Mouse (Mus musculus): ENCODE results near the gene Prelid3b. TPM values are rescaled to one million over a fixed set of nuclear protein-coding genes. Genes with fewer than 3 reads are reported as not detected.

Prelid3b gene
- polyA plus RNA-seq, 2 experiments from 2014 or later = 69.8 to 85.8 TPM

DNA sequence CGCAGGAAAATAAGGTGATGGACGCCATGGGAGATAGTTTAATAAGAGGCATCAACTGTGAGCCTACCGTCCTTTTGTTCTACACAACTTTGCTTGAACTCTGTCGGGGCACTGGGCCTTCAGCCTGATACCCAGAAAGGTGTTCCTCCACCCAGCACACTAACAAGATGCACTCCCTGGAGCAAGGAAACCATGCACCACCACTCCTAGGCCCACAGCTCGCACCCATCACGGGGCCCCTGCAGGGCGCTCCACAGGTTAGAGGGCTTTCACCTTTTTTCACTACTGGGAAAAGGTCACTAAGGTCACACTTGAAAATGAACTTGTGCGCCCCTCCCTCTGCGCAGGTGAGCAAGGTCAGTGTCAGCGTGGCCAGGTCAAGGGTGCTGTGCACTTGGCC is 9.5 kb downstream of the Prelid3b start:
- peak; percentile 35 for ATAC-seq

DNA sequence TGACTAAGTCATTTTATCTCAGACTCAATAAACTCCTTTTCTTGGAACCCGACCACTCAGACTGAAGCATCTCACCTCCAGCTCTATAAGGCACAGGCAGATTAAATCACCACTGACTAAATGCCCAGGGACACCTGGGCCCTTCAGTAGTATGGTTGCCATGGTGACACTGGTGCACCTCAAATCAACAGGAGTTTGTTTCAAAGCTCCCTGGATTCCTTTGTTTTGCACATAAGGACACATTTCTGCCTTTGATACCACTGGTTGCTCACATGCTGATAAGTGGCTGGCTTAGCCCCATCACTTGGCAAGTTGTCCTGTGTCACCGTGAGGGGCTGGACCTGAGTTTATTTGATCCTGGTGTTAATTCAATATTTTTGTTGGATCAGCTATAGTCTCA is 13.5 kb downstream of the Prelid3b start:
- ATAC-seq = no peak

DNA sequence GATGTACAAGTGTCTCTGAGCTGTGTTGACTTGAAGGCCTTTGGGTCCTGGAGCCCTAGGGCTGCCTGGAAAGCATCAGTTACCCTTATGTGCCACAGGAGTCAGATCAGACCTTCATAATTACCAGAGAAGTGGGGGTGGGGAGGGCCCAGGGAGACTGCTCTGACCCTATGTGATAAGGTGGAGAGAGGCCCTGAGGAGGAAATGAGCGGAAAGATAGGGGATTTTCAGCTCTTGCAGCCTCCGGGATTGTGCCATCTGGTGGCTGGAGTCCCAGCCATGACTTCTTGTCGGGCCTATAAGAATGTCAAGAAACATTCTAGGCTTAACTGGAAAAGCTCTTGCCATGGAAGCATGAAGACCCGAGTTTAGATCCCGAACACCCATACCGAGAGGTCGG is 19.2 kb downstream of the Prelid3b start:
- ATAC-seq = no peak

DNA sequence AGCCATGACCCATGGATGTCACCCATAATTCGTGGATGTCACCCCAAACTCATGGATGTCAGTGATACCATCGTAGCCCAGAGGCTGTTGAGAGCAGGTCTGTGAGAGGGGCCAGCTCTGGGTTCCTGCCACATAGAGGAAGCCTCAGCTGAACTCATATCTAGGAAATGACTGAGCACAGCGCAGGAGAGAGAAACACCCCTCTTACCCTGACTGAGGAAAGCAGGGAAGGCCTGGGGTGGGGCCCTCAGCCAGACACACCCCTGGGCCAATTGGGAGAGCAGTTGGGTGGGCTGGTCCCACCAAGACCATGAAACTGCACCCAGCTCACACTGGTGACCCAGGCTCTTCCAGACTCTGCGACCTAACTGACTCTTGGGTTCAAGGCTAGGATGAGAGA is 22.5 kb downstream of the Prelid3b start, which contains the start of gene Tubb1:
Gene Tubb1, plus strand, starts transcription at position 343 of the 400 bp plus-strand sequence.
- no peak for ATAC-seq

DNA sequence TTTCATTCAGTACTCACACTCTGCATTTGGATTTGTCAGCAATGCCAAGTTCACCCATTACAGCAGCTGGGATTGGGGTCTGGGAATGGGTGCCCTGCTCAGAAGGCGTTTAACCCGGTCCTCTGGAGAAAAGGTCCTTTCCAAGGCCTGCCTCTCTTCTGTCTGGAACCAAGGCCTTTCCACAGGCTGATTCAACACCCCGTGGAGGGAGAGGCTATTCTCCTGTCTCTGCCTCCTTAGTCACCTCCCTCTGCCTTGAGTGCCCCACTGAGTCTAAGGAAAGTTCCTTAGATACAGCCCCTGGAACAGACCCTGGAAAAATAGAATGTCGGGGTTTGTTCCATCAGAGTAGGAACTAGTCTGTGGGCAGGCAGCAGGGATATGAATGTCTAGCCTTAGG is 24.5 kb downstream of the Prelid3b start:
- no peak for ATAC-seq

DNA sequence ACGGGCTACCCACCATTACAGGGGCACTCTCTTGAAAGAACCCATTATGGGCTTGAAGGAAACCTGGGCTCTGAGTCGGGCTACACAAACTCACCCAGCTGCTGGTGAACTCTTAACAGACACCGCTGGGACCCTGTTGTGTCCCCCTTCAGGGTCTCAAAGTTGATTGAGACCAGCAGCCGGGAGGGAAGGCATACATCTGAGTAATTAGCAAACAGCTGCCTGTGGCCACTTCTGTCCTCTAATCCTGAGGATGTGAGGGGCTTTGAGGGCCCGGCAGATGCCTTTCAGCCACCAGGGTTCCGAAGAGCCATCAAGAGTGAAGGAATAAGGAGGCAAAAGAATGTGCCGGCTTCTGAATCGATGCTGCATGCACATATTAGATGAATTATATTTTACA is 26.0 kb downstream of the Prelid3b start:
- ATAC-seq = no peak

DNA sequence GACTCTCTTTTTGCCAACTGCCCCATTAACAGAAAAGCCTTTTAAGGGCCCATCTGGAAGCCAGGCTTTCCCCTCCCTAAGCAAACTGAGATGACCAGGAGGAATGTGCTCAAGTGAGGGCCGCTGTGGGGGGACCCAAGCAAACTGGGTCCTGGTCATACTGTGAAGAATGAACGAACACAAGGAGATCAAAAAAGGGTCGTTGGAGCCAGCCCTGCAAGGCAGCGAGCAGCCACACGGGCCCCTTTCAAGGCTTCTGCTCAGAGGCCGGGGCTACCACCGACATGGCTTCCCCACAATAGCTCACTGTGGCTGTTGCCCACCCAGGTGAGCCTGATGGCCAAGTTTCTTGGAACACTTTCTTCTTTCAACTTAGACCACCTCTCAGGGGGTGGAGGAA is 26.4 kb downstream of the Prelid3b start:
- no peak for ATAC-seq

DNA sequence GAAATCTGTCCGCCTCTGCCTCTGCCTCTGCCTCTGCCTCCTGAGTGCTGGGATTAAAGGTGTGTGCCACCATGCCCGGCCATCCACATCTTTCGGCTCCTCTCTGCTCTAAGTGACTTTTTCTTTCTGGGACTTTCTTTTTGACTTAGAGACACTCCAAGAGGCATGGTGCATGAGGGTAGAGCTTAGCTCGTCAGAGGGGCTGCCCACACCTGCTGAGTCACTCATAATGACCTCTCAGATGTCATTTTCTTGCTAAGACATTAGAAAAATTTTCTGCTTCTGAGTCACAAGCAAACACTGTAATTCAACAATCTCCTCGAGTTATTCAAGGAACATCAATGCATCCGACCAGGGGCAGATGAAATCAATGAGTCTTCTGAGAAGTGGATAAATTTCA is 27.9 kb downstream of the Prelid3b start:
- no peak for ATAC-seq

DNA sequence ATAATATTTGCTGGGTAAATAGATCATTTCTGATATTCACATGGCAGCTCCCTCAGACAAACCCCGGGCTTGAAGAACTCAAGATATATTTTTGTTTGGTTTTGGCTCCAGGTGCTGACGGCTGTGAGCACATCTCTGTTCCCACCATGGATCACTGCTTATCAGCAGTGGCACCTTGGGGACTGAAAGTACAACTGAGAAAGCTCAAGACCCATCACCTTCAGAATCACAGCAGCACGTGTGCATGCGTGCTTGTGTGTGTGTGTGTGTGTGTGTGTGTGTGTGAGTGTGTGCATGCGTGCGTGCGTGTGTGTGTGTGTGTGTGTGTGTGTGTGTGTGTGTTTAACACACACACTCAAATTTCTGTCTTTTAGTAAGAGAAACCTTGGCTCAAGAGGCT is 28.5 kb downstream of the Prelid3b start:
- no peak for ATAC-seq

DNA sequence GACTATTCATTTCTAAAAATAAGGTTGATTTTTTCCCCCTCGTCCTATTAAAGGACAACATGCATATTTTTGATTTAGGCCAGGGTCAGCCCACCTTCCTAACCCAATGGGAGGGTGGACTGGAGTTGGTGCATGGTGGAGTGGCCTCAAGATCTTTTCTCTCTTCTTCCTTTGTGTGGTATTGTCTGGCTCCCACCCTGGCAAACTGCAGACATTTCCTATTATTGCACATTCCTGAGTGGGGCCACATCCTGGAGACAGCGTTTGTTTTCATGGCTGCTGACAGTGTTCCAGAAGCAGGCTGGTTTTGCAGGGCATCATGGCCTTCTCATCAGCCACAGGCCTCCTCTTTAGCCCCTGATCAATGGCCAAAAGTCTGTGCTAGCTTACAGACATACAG is 29.8 kb downstream of the Prelid3b start:
- no peak for ATAC-seq

DNA sequence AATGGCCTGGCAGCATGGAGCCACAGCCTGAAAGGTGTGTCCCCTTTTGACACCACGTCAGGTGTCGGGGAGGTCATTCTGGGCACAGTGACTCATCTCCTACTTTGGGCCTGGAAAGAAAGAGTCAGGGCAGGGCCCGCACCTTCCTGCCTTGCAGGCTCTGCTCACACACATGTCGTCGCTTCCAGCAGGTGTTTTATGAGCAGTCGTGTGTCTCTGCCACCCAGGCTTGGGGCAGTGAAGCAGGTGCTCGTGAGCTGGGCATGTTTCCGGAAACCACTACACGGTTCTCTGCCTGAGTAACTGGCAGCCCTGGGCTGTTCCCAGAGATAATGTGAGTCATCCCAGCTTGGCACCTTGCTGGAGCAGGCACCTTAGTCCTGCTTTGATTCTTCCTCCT is 30.4 kb downstream of the Prelid3b start:
- peak; percentile 50 for ATAC-seq

DNA sequence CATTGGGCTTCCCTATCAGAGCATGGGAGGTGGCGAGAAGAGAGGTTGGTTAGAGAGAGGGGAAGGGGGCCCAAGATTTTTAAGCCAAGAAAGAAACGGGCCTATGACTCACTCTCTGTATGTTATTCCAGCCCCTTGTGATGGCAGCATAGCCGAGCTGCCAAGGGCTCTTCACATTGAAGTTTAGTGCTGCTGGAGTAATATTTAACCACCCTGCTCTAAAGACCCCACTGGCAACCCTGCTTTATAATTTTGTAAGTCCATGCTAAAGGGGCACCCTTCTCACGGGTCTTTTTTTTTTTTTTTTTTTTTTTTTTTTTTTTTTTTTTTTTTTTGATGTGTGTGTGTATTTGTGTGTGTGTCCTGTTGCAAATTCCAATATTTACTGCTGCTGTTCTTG is 31.0 kb downstream of the Prelid3b start:
- ATAC-seq = no peak

DNA sequence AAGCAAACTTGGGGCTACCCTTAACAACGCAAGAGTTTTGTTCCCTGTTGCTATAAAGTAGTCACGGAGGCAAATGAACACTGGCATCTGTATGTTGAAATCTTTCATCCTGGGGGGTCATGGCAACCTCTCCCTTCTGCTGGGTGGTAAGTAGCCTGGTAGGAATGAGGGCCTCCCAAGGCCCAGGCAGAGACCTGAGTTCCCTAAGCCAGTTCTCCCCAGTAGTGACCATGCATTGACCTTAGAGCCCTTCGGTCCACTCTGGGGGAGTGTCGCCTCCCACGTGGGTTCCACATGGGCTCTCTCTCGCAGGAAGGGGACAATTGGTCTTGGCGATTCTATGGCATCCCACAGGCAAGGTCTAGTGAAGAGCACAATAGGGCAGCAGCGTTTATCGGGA is 32.9 kb downstream of the Prelid3b start:
- ATAC-seq = no peak

DNA sequence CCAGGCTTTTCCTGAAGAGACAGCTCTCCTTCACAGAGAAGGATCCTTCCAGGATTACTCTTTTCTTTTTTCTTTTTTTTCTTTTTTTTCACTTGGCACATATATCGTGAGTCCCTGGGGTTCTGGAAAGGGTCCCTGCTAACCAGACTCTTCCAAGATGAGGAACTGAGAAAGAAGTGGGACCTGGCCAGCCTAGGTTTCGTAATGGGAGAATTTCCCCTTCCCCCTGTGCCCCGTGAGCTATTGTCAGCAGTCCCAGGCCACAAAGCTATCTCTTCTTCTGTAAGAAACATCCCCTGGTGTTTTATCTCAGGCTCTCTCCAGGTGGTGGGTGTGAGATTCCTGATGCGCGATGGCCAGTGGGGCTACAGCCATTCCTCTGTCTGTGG is 33.4 kb downstream of the Prelid3b start:
- ATAC-seq = no peak

DNA sequence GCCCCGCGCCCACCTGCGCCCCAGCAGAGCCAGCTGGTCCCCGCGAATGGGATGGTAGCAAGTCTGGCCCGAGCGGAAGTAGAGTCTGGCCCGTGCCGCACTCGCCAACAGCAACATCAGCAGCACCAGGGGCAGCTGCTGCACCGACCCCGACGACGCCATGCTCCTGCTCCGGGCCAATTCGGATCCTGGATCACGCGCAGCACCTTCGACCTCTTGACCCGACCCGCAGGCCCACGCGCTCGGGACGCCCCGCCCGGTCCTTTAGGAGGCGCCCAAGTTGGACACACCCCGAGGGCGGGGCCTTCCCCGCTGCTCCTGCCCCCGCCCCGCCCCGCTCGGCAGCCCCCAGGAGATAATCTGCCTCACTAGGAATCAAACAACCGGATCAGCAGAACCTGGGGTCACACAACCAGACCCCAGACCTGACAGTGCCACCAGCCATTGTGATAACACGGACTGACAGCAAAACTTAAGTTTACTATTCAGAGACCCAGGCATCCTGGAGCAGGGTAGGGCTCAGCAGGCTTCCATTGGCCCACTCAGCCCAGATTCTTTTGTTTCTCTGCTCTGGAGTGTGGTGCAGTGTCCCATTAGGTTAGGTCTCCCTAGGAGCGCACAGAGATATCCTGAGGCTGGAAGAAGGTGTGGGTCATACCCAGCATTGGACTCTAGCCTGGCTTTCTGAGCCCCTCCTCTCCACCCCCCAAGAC is 34.0 kb downstream of the Prelid3b start, which contains the start of gene Ctsz:
Gene Ctsz, minus strand, starts transcription at position 303 of the 713 bp plus-strand sequence.
- peak; percentile 72 for ATAC-seq

DNA sequence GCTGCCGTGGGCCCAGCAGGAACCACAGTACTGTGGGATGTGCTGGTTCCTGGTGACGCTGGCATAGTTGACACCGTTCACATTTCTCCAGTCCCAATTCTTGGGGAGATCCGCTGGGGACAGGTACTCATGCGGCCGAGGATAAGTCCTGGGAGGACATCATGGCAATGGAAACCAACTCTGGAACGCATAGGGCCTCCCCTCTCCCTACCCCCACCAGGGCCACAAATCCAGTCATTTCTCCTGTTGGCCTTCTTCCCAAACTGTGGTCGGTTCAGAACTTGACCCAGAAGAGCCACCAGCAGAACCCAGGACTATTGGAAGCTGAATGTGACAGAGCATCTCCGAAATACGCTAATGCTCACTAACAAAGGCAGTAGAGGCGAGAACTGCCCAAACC is 34.7 kb downstream of the Prelid3b start:
- ATAC-seq = no peak

DNA sequence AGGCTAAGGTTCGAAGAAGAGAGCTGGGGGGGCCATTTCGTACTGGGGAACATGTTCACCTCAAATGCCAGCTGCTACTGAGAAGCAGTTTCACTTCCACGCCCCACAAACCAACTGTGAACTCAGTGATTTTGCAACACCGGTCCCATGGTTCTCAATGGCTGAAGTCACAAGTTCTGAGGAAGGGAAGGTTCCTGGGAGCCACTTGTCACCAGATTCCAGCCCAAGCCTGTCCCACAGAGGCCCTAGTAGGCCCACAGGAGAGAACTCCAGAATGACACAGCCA is 35.2 kb downstream of the Prelid3b start:
- no peak for ATAC-seq

DNA sequence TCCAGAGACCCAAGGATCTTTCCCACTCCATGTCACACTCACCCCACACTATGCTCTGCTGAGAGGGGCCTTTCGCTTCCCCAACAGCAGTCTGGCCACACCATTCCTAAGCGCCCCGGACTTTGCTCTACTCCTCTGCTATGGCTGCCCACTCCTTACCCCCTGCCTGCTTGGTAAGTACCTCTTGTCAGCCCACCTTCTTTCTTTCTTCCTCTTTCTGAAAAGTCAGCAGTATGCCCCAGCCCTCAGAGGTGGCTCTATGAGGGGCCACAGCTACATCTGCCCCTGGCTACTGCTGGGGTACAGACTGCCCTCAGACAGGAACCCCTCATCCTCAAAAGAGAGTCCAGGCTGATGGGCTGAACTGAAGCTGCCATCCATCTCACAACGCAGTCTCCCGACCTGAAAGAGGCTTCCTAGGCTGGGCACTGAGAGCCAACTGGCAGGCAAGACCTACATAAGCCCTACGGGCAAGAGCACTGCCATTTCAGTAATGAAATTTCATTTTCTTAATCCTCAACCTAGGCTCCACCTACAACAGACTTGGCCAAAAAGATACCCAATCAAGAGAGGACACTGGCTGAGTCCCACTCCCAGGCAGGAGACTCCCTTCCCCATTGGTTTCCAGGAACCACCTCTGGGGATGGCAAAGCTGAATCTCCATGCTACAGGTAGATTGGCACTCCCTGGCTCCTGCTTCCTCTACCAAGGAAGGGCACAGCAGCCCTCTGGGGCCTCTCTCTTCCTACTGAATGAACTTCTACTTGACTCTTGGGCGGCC is 35.8 kb downstream of the Prelid3b start:
- no peak for ATAC-seq

DNA sequence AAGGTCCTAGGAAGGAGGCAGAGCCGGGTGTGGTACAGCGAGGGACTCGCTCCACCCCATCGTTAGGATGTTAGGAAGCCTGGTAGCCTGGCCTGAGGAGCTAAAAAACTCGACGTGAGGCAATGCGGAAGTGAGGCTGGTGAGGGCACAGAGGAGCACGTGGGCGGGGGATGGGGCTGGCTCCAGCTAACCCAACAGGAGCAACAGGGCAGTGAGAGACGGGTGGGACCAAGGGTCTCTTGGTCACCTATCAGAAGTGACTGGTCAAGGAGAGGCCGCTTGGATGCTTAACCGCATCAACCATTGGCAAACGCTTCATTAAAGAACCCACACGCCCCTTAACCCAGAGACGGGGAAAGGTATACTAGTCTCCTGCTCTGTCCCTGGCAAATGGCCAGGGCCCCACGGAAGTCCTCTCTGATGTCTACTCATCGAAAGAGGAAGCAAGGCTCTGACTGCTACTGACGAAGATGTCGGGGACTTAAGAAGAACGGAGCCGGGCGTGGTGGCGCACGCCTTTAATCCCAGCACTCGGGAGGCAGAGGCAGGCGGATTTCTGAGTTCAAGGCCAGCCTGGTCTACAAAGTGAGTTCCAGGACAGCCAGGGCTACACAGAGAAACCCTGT is 36.7 kb downstream of the Prelid3b start:
- no peak for ATAC-seq

DNA sequence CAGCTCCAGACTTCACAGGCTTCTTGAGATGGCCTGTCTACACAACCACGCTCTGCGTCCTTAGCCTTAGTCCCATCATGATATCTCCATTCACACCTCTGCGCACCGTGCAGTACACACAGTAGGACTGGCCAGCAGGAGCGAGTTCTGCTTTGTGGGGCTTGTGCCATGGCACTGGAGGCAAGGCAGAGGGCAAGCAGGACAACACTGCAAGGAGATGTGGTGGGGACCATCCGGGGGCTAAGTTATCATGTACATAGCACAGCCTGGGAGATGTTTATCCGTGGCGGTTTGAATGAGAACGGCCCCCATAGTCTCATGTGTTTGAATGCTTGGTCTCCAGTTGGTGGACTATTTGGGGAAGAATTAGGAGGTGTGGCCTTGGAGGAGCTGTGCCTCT is 37.9 kb downstream of the Prelid3b start:
- ATAC-seq = no peak

DNA sequence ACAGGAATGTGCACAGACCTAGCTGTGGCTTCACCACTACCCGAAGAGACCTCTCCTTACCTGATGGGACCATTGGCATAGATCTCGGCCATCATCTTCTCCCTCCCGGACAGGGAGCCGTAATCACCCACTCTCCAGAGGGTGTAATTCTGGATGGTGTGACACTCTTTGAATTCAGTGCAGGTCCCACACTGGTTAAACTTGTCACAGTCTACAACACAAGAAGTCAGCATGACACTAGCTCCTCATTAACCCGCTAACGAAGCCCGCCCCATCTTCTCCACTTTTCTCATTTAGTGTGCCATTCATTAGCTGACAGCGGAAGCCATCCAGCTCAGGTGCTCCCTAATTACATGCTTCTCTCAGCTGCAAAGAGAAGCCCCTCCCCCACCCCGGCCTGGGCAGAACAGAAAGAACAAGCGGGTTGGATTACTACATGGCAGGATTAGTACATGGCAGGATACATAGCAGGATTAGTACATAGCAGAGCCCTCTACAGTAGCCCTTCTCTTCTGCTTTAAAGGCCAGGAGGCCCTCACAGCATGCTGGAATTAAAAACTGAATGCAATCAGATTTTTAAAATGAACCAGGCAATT is 43.8 kb downstream of the Prelid3b start:
- no peak for ATAC-seq

DNA sequence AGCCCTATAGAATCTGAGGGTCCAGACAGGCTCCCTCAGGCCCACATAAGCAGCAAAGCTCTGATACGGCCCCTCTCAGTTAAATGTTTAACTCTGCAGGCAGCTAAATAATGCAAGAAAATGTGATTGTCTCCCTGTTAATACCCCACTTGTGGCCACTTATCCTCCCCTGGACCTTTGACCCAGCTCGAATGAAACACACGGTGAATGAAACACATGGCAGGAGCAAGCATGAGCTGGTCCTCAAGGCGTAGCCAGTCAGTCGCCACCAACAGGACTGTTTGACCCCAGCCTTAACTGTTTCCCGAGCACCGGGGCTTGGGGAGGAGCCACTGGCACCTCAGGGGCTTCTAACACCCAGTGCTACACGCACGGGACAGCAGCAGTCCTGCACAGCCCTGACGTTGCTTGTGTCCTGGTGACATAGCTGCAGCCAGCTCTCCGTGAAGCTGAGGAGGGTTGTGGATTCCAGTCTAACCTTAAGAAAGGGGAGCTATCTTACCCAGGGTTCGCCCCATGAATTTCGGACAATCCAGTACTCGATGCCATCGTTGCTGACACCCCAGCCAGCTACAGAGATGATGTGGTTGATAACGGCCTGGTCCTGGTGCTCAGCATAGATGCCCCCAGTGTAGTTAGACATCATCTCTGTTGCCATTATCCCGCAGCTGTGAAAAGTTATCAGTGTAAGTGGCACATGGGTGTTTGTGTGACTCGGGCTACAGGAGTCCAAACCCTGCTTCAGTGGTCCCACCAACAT is 44.6 kb downstream of the Prelid3b start:
- no peak for ATAC-seq

DNA sequence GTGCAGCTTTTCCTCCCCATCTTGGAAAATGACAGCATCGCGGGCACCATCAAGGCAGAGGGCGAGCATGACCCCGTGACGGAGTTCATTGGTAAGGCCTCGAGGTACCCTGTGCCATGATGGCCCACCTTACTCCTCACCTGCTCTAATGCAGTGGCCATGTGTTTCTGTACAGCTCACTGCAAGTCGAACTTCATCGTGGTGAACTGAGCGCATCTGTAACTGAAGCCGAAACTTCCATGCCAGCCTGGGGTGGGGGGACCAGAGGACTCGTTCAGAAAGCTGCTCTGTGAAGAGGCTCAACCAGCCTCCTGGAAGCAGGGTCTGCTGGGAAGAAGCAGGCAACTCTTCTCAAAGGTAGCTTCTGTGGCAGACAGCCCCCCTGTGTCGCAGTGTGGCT is 46.0 kb downstream of the Prelid3b start:
- ATAC-seq = no peak
